Mouse (Mus musculus): Measurements from ENCODE around the gene Ndufaf2.

GRCm38 (mm10) chr13:108046891-108047290 lies 111.5 kb downstream of the Ndufaf2 start:
- TF ChIP-seq CTCF (IDR thresholded peaks at IDR 0.05; ENCODE audit: control insufficient read depth, insufficient read depth, insufficient replicate concordance, low read depth, low read length): no peak
- no peak for TF ChIP-seq POLR2A (IDR thresholded peaks at IDR 0.05; ENCODE audit: control insufficient read depth, low read depth, low read length)

All from testis, adult 2 months (tissue).